Mouse (Mus musculus) olfactory bulb, adult 2 months (tissue): ENCODE data around the gene Nfat5.

Experiments used
- CTCF ChIP-seq: fragments of 200-500 bp; IDR thresholded peaks from 2 replicates; pipeline ENCODE4 v1.5.1; 2012; ENCODE audit warnings: low read depth, mild to moderate bottlenecking, low read length, moderate library complexity; ENCODE audit not compliant: insufficient read depth
- POLR2A ChIP-seq: fragments of 200-500 bp; IDR thresholded peaks from 2 replicates; pipeline ENCODE4 v1.6.1; 2012; ENCODE audit warnings: mild to moderate bottlenecking, low read depth, low read length, moderate library complexity; ENCODE audit not compliant: insufficient read depth

DNA sequence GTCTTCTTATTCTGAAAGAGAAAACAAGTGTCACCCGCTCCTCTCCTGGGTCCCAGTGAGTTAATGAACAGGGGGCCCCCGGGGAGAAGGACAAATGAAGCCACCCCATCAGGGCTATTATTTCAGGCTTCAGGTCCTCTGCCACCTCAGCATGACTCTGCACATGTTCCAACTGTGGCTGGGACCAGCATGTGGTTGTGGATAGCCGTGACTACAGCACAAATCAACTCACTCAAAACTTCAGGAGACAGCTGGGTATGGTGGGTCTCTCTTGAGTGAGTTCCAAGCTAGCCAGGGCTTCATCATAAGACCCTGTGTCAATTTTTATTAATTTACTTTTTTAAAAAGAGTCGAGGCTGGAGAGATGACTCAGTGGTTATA, 97.9 kb downstream of the Nfat5 start:
- TF ChIP-seq CTCF, result no peak
- no peak for TF ChIP-seq POLR2A
